Mouse (Mus musculus) liver, embryonic 12.5 days (tissue): ENCODE results near the gene Ccnl2. TPM values are rescaled to one million over a fixed set of nuclear protein-coding genes. Genes with fewer than 3 reads are reported as not detected.

Experiments used
- ATAC-seq: fragments of 200-750 bp; cut with Nextera tagmentation; 2 replicates; pipeline ENCODE4 v1.8.0; 2017; ENCODE audit warnings: moderate number of reproducible peaks, mild to moderate bottlenecking, moderate library complexity
- H3K27ac ChIP-seq: fragments of 300-500 bp; sonication (generic); 2 replicates; pipeline ENCODE4 v1.5.1; 2016; ENCODE audit warnings: mild to moderate bottlenecking
- H3K27me3 ChIP-seq: fragments of 300-500 bp; sonication (generic); replicated peaks from 2 replicates; pipeline ENCODE4 v1.6.1; 2016; ENCODE audit warnings: mild to moderate bottlenecking, moderate library complexity
- H3K36me3 ChIP-seq: fragments of 300-500 bp; sonication (generic); 2 replicates; pipeline ENCODE4 v1.6.1; 2016; ENCODE audit warnings: mild to moderate bottlenecking, moderate library complexity
- H3K4me1 ChIP-seq: fragments of 300-500 bp; sonication (generic); 2 replicates; pipeline ENCODE4 v1.6.1; 2016
- H3K4me2 ChIP-seq: fragments of 300-500 bp; sonication (generic); 2 replicates; pipeline ENCODE4 v1.6.1; 2016; ENCODE audit warnings: mild to moderate bottlenecking, moderate library complexity
- H3K4me3 ChIP-seq: fragments of 300-500 bp; sonication (generic); 2 replicates; pipeline ENCODE4 v1.5.1; 2016; ENCODE audit warnings: mild to moderate bottlenecking, moderate library complexity
- H3K9ac ChIP-seq: fragments of 300-500 bp; sonication (generic); 2 replicates; pipeline ENCODE4 v1.6.1; 2016; ENCODE audit warnings: mild to moderate bottlenecking, moderate library complexity
- H3K9me3 ChIP-seq: fragments of 300-500 bp; sonication (generic); replicated peaks from 2 replicates; pipeline ENCODE4 v1.6.1; 2016; ENCODE audit warnings: mild to moderate bottlenecking, moderate library complexity
- WGBS: fragments of 180-500 bp; shearing (Covaris S2); methylation state at CpG from one replicate; pipeline ENCODE4 v1.1.7; 2016; ENCODE audit not compliant: insufficient replicate concordance; 5-methylcytosine and 5-hydroxymethylcytosine counted together
- polyA plus RNA-seq: library from polyadenylated mRNA; unstranded; fragments of >200 nt; fragmentation: Nextera tagmentation; extraction: Ambion mirVana; gene quantifications from 2 replicates; pipeline ENCODE4 v1.2.1, GENCODE M21; 2016

The Ccnl2 gene
- polyA plus RNA-seq, result 98.8 and 101 TPM in 2 replicates

- 4% methylated on average over 55 of the region's 60 CpGs for WGBS
- Histone ChIP-seq H3K36me3 (peaks cover 80% of the 10 kb centered on the region), H3K4me2 (peak within 1 kb of the TSS; percentile 86), H3K4me3 (peak within 1 kb of the TSS; percentile 98), H3K4me1 (peaks cover 35% of the 10 kb centered on the region), H3K27ac (peak within 1 kb of the TSS; percentile 93), H3K27me3 (no peaks in the 10 kb centered on the region), H3K9me3 (no peaks in the 10 kb centered on the region), H3K9ac (peak within 1 kb of the TSS; percentile 100)
- peak; percentile 99 for ATAC-seq
Measured at GRCm38 (mm10) chr4:155811929-155812664, at the start of gene Ccnl2. TSS of gene Ccnl2 (plus strand) at chr4:155812489.

GRCm38 (mm10) chr4:155769496-155769879, 42.8 kb upstream of the Ccnl2 start:
- H3K27ac ChIP-seq, result 0 out of 2 replicates have a peak overlapping the region, but pooled peaks have one; percentile 60
- H3K36me3 ChIP-seq, result no peaks in the 10 kb centered on the region
- WGBS, result 59% methylated on average over 5 of the region's 5 CpGs
- peaks cover 41% of the 10 kb centered on the region for H3K27me3 ChIP-seq
- H3K4me1 ChIP-seq, result peaks cover 23% of the 10 kb centered on the region
- no peaks in the 10 kb centered on the region for H3K9me3 ChIP-seq
- H3K9ac ChIP-seq, result peak overlapping the region; percentile 80
- no peak for ATAC-seq
- H3K4me2 ChIP-seq, result peak overlapping the region; percentile 94
- peak overlapping the region; percentile 68 for H3K4me3 ChIP-seq

GRCm38 (mm10) chr4:155769880-155770512, 42.3 kb upstream of the Ccnl2 start:
- H3K27me3 ChIP-seq, result peaks cover 46% of the 10 kb centered on the region
- H3K4me2 ChIP-seq, result peak overlapping the region; percentile 94
- H3K27ac ChIP-seq, result peak overlapping the region; percentile 60
- peaks cover 28% of the 10 kb centered on the region for H3K4me1 ChIP-seq
- peak overlapping the region; percentile 80 for H3K9ac ChIP-seq
- no peaks in the 10 kb centered on the region for H3K36me3 ChIP-seq
- H3K9me3 ChIP-seq, result no peaks in the 10 kb centered on the region
- peak overlapping the region; percentile 68 for H3K4me3 ChIP-seq
- 0% methylated on average over 39 of the region's 39 CpGs for WGBS
- peak; percentile 87 for ATAC-seq

GRCm38 (mm10) chr4:155770626-155771025, 41.7 kb upstream of the Ccnl2 start:
- H3K4me3 ChIP-seq, result peak overlapping the region; percentile 68
- peaks cover 53% of the 10 kb centered on the region for H3K27me3 ChIP-seq
- H3K27ac ChIP-seq, result 0 out of 2 replicates have a peak overlapping the region, but pooled peaks have one; percentile 60
- H3K4me1 ChIP-seq, result peaks cover 33% of the 10 kb centered on the region
- H3K36me3 ChIP-seq, result no peaks in the 10 kb centered on the region
- WGBS, result 49% methylated on average over 24 of the region's 24 CpGs
- peak overlapping the region; percentile 80 for H3K9ac ChIP-seq
- ATAC-seq, result no peak; the same call in 1 of the 2 replicates
- peak overlapping the region; percentile 94 for H3K4me2 ChIP-seq
- H3K9me3 ChIP-seq, result no peaks in the 10 kb centered on the region

GRCm38 (mm10) chr4:155771706-155772105, 40.6 kb upstream of the Ccnl2 start:
- H3K36me3 ChIP-seq, result no peaks in the 10 kb centered on the region
- peaks cover 63% of the 10 kb centered on the region for H3K27me3 ChIP-seq
- 73% methylated on average over 2 of the region's 2 CpGs for WGBS
- no peak overlapping the region for H3K27ac ChIP-seq
- H3K9ac ChIP-seq, result no peak overlapping the region
- ATAC-seq, result no peak
- no peaks in the 10 kb centered on the region for H3K9me3 ChIP-seq
- peaks cover 34% of the 10 kb centered on the region for H3K4me1 ChIP-seq
- H3K4me3 ChIP-seq, result no peak overlapping the region
- H3K4me2 ChIP-seq, result no peak overlapping the region

GRCm38 (mm10) chr4:155772786-155773185, 39.5 kb upstream of the Ccnl2 start:
- H3K9ac ChIP-seq, result no peak overlapping the region
- no peak overlapping the region for H3K4me2 ChIP-seq
- WGBS, result 69% methylated on average over 13 of the region's 13 CpGs
- no peaks in the 10 kb centered on the region for H3K9me3 ChIP-seq
- H3K4me1 ChIP-seq, result peaks cover 43% of the 10 kb centered on the region
- H3K4me3 ChIP-seq, result no peak overlapping the region
- no peak overlapping the region for H3K27ac ChIP-seq
- no peaks in the 10 kb centered on the region for H3K36me3 ChIP-seq
- no peak for ATAC-seq
- H3K27me3 ChIP-seq, result peaks cover 71% of the 10 kb centered on the region

GRCm38 (mm10) chr4:155773335-155774078, 38.8 kb upstream of the Ccnl2 start:
- no peak overlapping the region for H3K27ac ChIP-seq
- peaks cover 45% of the 10 kb centered on the region for H3K4me1 ChIP-seq
- WGBS, result 27% methylated on average over 5 of the region's 5 CpGs
- H3K4me2 ChIP-seq, result peak overlapping the region; percentile 73; the same call in 1 of the 2 replicates
- no peak for ATAC-seq
- peaks cover 75% of the 10 kb centered on the region for H3K27me3 ChIP-seq
- no peaks in the 10 kb centered on the region for H3K36me3 ChIP-seq
- no peaks in the 10 kb centered on the region for H3K9me3 ChIP-seq
- peak overlapping the region; percentile 46 for H3K9ac ChIP-seq
- H3K4me3 ChIP-seq, result 0 out of 2 replicates have a peak overlapping the region, but pooled peaks have one; percentile 47

GRCm38 (mm10) chr4:155774280-155774754, 38.0 kb upstream of the Ccnl2 start, which contains the start of gene Vwa1:
TSS of gene Vwa1 (minus strand) at chr4:155774698.
- Histone ChIP-seq H3K9ac (peak within 1 kb of the TSS; percentile 46), H3K27me3 (peaks cover 81% of the 10 kb centered on the region), H3K36me3 (no peaks in the 10 kb centered on the region), H3K9me3 (no peaks in the 10 kb centered on the region), H3K4me1 (peaks cover 43% of the 10 kb centered on the region), H3K4me2 (peak within 1 kb of the TSS; percentile 73), H3K4me3 (peak within 1 kb of the TSS; percentile 47), H3K27ac (no peak within 1 kb of the TSS)
- peak; percentile 72 for ATAC-seq
- WGBS, result under 1% methylated on average over 35 of the region's 35 CpGs

GRCm38 (mm10) chr4:155774971-155775740, 37.1 kb upstream of the Ccnl2 start:
- peaks cover 87% of the 10 kb centered on the region for H3K27me3 ChIP-seq
- 43% methylated on average over 9 of the region's 9 CpGs for WGBS

GRCm38 (mm10) chr4:155775855-155776254, 36.4 kb upstream of the Ccnl2 start:
- Histone ChIP-seq H3K9ac (no peak overlapping the region), H3K9me3 (no peaks in the 10 kb centered on the region), H3K27ac (no peak overlapping the region), H3K4me2 (no peak overlapping the region), H3K4me1 (peaks cover 30% of the 10 kb centered on the region), H3K27me3 (peaks cover 87% of the 10 kb centered on the region), H3K36me3 (no peaks in the 10 kb centered on the region), H3K4me3 (no peak overlapping the region)
- ATAC-seq, result no peak
- 60% methylated on average over 3 of the region's 3 CpGs for WGBS

More at GRCm38 (mm10) chr4:155774971-155775740, 37.1 kb upstream of the Ccnl2 start:
- no peaks in the 10 kb centered on the region for H3K9me3 ChIP-seq
- H3K4me1 ChIP-seq, result peaks cover 35% of the 10 kb centered on the region
- H3K4me2 ChIP-seq, result peak overlapping the region; percentile 73
- no peak for ATAC-seq
- H3K27ac ChIP-seq, result no peak overlapping the region
- H3K9ac ChIP-seq, result 0 out of 2 replicates have a peak overlapping the region, but pooled peaks have one; percentile 46
- H3K36me3 ChIP-seq, result no peaks in the 10 kb centered on the region
- peak overlapping the region; percentile 47; the same call in 1 of the 2 replicates for H3K4me3 ChIP-seq
